Mouse (Mus musculus): ENCODE data around the gene Lgals3. TPM values are rescaled to one million over a fixed set of nuclear protein-coding genes. Genes with fewer than 3 reads are reported as not detected.

The Lgals3 gene
- total and polyA plus RNA-seq, 3 experiments: 0.29 to 1.8 TPM; not detected in 1

GRCm38 (mm10) chr14:47393354-47394094 lies 26.0 kb downstream of the Lgals3 start:
- TF ChIP-seq NELFE (IDR thresholded peaks at IDR 0.05; ENCODE audit: low read depth, low read length): no peak
- no peak for TF ChIP-seq ZMIZ1 (IDR thresholded peaks at IDR 0.05; ENCODE audit: low read depth, low read length)
- Histone ChIP-seq H3K4me2 (ENCODE audit: insufficient read depth, low read depth, poor library complexity, severe bottlenecking) (no peak overlapping the region), H3K79me2 (replicated peaks; ENCODE audit: control insufficient read depth, extremely low read depth, insufficient read depth, poor library complexity, severe bottlenecking) (no peaks in the 10 kb centered on the region), H3K4me1 (ENCODE audit: control insufficient read depth in 1 of 2, insufficient read depth in 2 of 2) (no peaks in the 10 kb centered on the region), H3K27me3 (replicated peaks) (no peaks in the 10 kb centered on the region), H3K9me3 (replicated peaks; ENCODE audit: low read length) (no peaks in the 10 kb centered on the region), H3K27ac (ENCODE audit: insufficient read depth, low read depth) (no peak overlapping the region), H3K4me3 (replicated peaks in 1 of 3; ENCODE audit: low read depth in 2 of 3, low read length in 2 of 3, poor library complexity in 1 of 3) (no peak overlapping the region), H3K36me3 (replicated peaks in 1 of 2; ENCODE audit: control insufficient read depth in 1 of 2, insufficient read depth in 1 of 2, low read length in 1 of 2) (peaks cover 72 to 95% of the 10 kb centered on the region in 2 experiments), H3K9ac (ENCODE audit: insufficient read depth, low read depth) (no peak overlapping the region)
- DNase-seq (ENCODE audit: extremely low read depth): no peak
- in situ Hi-C loops (cut with MboI; ENCODE audit: low pct_ligation_motif_present, low pct_unique_long_range_greater_than_20kb, low sequenced_read_pairs) (no loop called here), dilution Hi-C loops (cut with MboI; ENCODE audit: extremely low pct_ligation_motif_present, extremely low pct_unique_long_range_greater_than_20kb, low sequenced_read_pairs) (no loop called here)

- Histone ChIP-seq H3K4me2 (ENCODE audit: insufficient read depth, low read depth, poor library complexity, severe bottlenecking) (no peak overlapping the region), H3K79me2 (replicated peaks; ENCODE audit: control insufficient read depth, extremely low read depth, insufficient read depth, poor library complexity, severe bottlenecking) (no peaks in the 10 kb centered on the region), H3K27ac (ENCODE audit: insufficient read depth, low read depth) (no peak overlapping the region), H3K36me3 (replicated peaks in 1 of 2; ENCODE audit: control insufficient read depth in 1 of 2, insufficient read depth in 1 of 2, low read length in 1 of 2) (peaks cover 71 to 95% of the 10 kb centered on the region in 2 experiments), H3K9ac (ENCODE audit: insufficient read depth, low read depth) (no peak overlapping the region), H3K4me3 (replicated peaks in 1 of 3; ENCODE audit: low read depth in 2 of 3, low read length in 2 of 3, poor library complexity in 1 of 3) (no peak overlapping the region), H3K4me1 (ENCODE audit: control insufficient read depth in 1 of 2, insufficient read depth in 2 of 2) (no peaks in the 10 kb centered on the region), H3K9me3 (replicated peaks; ENCODE audit: low read length) (no peaks in the 10 kb centered on the region), H3K27me3 (replicated peaks) (no peaks in the 10 kb centered on the region)
- DNase-seq (ENCODE audit: extremely low read depth): no peak
- TF ChIP-seq TBP (conservative IDR thresholded peaks at IDR 0.05; ENCODE audit: low read depth, low read length) (no peak), MYC (IDR thresholded peaks at IDR 0.05; ENCODE audit: low read depth, low read length) (no peak), JUND (conservative IDR thresholded peaks at IDR 0.05; ENCODE audit: low read depth, low read length) (no peak), POLR2AphosphoS2 (IDR thresholded peaks at IDR 0.05; ENCODE audit: low read depth, low read length) (no peak), KAT2A (IDR thresholded peaks at IDR 0.05; ENCODE audit: insufficient replicate concordance, low read length) (no peak), RAD21 (IDR thresholded peaks at IDR 0.05; ENCODE audit: low read depth, low read length) (no peak), ETS1 (conservative IDR thresholded peaks at IDR 0.05; ENCODE audit: low read depth, low read length) (no peak), ZMIZ1 (IDR thresholded peaks at IDR 0.05; ENCODE audit: low read depth, low read length) (no peak), NRF1 (IDR thresholded peaks at IDR 0.05; ENCODE audit: low read depth, low read length) (no peak)
- dilution Hi-C loops (cut with MboI; ENCODE audit: extremely low pct_ligation_motif_present, extremely low pct_unique_long_range_greater_than_20kb, low sequenced_read_pairs): no loop called here
- in situ Hi-C loops (cut with MboI; ENCODE audit: low pct_ligation_motif_present, low pct_unique_long_range_greater_than_20kb, low sequenced_read_pairs): no loop called here
These were observed 27.5 kb downstream of the Lgals3 start for GRCm38 (mm10) chr14:47395007-47395406.

GRCm38 (mm10) chr14:47395462-47396026 lies 28.0 kb downstream of the Lgals3 start:
- Histone ChIP-seq H3K9ac (ENCODE audit: insufficient read depth, low read depth) (no peak overlapping the region), H3K4me3 (replicated peaks in 1 of 3; ENCODE audit: low read depth in 2 of 3, low read length in 2 of 3, poor library complexity in 1 of 3) (no peak overlapping the region), H3K27me3 (replicated peaks) (no peaks in the 10 kb centered on the region), H3K9me3 (replicated peaks; ENCODE audit: low read length) (no peaks in the 10 kb centered on the region), H3K27ac (ENCODE audit: insufficient read depth, low read depth) (no peak overlapping the region), H3K79me2 (replicated peaks; ENCODE audit: control insufficient read depth, extremely low read depth, insufficient read depth, poor library complexity, severe bottlenecking) (no peaks in the 10 kb centered on the region), H3K4me2 (ENCODE audit: insufficient read depth, low read depth, poor library complexity, severe bottlenecking) (no peak overlapping the region), H3K36me3 (replicated peaks in 1 of 2; ENCODE audit: control insufficient read depth in 1 of 2, insufficient read depth in 1 of 2, low read length in 1 of 2) (peaks cover 69 to 94% of the 10 kb centered on the region in 2 experiments), H3K4me1 (ENCODE audit: control insufficient read depth in 1 of 2, insufficient read depth in 2 of 2) (no peaks in the 10 kb centered on the region)
- TF ChIP-seq E2F4 (IDR thresholded peaks at IDR 0.05; ENCODE audit: insufficient replicate concordance, low read depth, low read length) (no peak), MXI1 (IDR thresholded peaks at IDR 0.05; ENCODE audit: low read depth, low read length) (no peak), PAX5 (IDR thresholded peaks at IDR 0.05; ENCODE audit: low read length) (no peak), MAZ (IDR thresholded peaks at IDR 0.05; ENCODE audit: low read depth, low read length) (no peak), ZKSCAN1 (IDR thresholded peaks at IDR 0.05; ENCODE audit: borderline replicate concordance, low read depth, low read length) (no peak), MEF2A (IDR thresholded peaks at IDR 0.05; ENCODE audit: borderline replicate concordance, low read depth, low read length) (no peak), NELFE (IDR thresholded peaks at IDR 0.05; ENCODE audit: low read depth, low read length) (no peak), CHD1 (IDR thresholded peaks at IDR 0.05; ENCODE audit: low read depth, low read length) (no peak), ZNF384 (IDR thresholded peaks at IDR 0.05; ENCODE audit: low read depth, low read length) (no peak), GABPA (IDR thresholded peaks at IDR 0.05; ENCODE audit: insufficient replicate concordance, low read depth, low read length) (no peak), NRF1 (IDR thresholded peaks at IDR 0.05; ENCODE audit: low read depth, low read length) (no peak), ETS1 (conservative IDR thresholded peaks at IDR 0.05; ENCODE audit: low read depth, low read length) (no peak)
- DNase-seq (ENCODE audit: extremely low read depth): no peak
- in situ Hi-C loops (cut with MboI; ENCODE audit: low pct_ligation_motif_present, low pct_unique_long_range_greater_than_20kb, low sequenced_read_pairs): no loop called here
- dilution Hi-C loops (cut with MboI; ENCODE audit: extremely low pct_ligation_motif_present, extremely low pct_unique_long_range_greater_than_20kb, low sequenced_read_pairs): no loop called here

Data from CH12.LX (cell line).